Mouse (Mus musculus) MEL (cell line): Measurements from ENCODE around the gene Tln2. TPM values are rescaled to one million over a fixed set of nuclear protein-coding genes. Genes with fewer than 3 reads are reported as not detected.

Source experiments
- DNase-seq: peaks from one replicate; pipeline ENCODE4 v3.0.0; 2011; ENCODE audit warnings: low read depth, low spot score
- H3K27ac ChIP-seq: 2 replicates; pipeline ENCODE4 v1.5.1; 2012; ENCODE audit warnings: low read depth, mild to moderate bottlenecking, control low read depth, low read length, moderate library complexity; ENCODE audit not compliant: control insufficient read depth
- H3K27me3 ChIP-seq, 2 experiments: fragments of 150-350 bp in 1 of 2; sonication (generic) in 1 of 2; 2 replicates each; pipeline ENCODE4 v1.6.1; 2012; ENCODE audit warnings: low read length in 2 of 2, mild to moderate bottlenecking in 2 of 2, improper control_type of control experiment in 1 of 2, moderate library complexity in 1 of 2; ENCODE audit not compliant: insufficient read depth in 2 of 2, control insufficient read depth in 1 of 2
- H3K36me3 ChIP-seq, 2 experiments: 2 replicates each; pipeline ENCODE4 v1.6.1; 2012 to 2014; ENCODE audit warnings: low read length in 2 of 2, improper control_type of control experiment in 1 of 2, inconsistent platforms in 1 of 2, mild to moderate bottlenecking in 1 of 2; ENCODE audit not compliant: insufficient read depth in 2 of 2, control insufficient read depth in 1 of 2
- H3K4me1 ChIP-seq, 2 experiments: fragments of 150-350 bp in 1 of 2; sonication (generic) in 1 of 2; 2 replicates each; pipeline ENCODE4 v1.6.1; 2012; ENCODE audit warnings: low read length in 2 of 2, improper control_type of control experiment in 1 of 2, mild to moderate bottlenecking in 1 of 2; ENCODE audit not compliant: insufficient read depth in 2 of 2, control insufficient read depth in 1 of 2
- H3K4me3 ChIP-seq, 2 experiments: fragments of 150-350 bp in 1 of 2; sonication (generic) in 1 of 2; 2 replicates each; pipeline ENCODE4 v1.5.1; 2012; ENCODE audit warnings: low read depth in 2 of 2, low read length in 2 of 2, mild to moderate bottlenecking in 2 of 2, moderate library complexity in 2 of 2, control low read depth in 1 of 2, improper control_type of control experiment in 1 of 2; ENCODE audit not compliant: control insufficient read depth in 1 of 2, insufficient read depth in 1 of 2
- H3K79me2 ChIP-seq: 2 replicates; pipeline ENCODE4 v1.6.1; 2012; ENCODE audit warnings: mild to moderate bottlenecking, low read length, moderate library complexity; ENCODE audit not compliant: control insufficient read depth, poor library complexity, insufficient read depth
- H3K9ac ChIP-seq: 2 replicates; pipeline ENCODE4 v1.6.1; 2012; ENCODE audit warnings: low read depth, mild to moderate bottlenecking, control low read depth, low read length, moderate library complexity; ENCODE audit not compliant: control insufficient read depth, poor library complexity, severe bottlenecking
- H3K9me3 ChIP-seq: fragments of 150-350 bp; sonication (generic); replicated peaks from 2 replicates; pipeline ENCODE4 v1.6.1; 2012; ENCODE audit warnings: mild to moderate bottlenecking, low read length, improper control_type of control experiment, moderate library complexity; ENCODE audit not compliant: insufficient read depth
- BHLHE40 ChIP-seq: IDR thresholded peaks from 2 replicates; pipeline ENCODE4 v1.6.1; 2012; ENCODE audit warnings: low read depth, mild to moderate bottlenecking, inconsistent platforms, low read length, improper control_type of control experiment, borderline replicate concordance
- CHD1 ChIP-seq: IDR thresholded peaks from 2 replicates; pipeline ENCODE4 v1.6.1; 2012; ENCODE audit warnings: low read depth, mild to moderate bottlenecking, inconsistent platforms, low read length, improper control_type of control experiment
- CHD2 ChIP-seq: IDR thresholded peaks from 2 replicates; pipeline ENCODE4 v1.6.1; 2011; ENCODE audit warnings: low read length, improper control_type of control experiment
- E2F4 ChIP-seq: IDR thresholded peaks from 2 replicates; pipeline ENCODE4 v1.6.1; 2011; ENCODE audit warnings: low read depth, low read length, improper control_type of control experiment, borderline replicate concordance
- EP300 ChIP-seq, 2 experiments: IDR thresholded peaks; 2 replicates each; pipeline ENCODE4 v1.6.1; 2011; ENCODE audit warnings: improper control_type of control experiment in 2 of 2, low read length in 2 of 2, low read depth in 1 of 2, mild to moderate bottlenecking in 1 of 2
- GABPA ChIP-seq: IDR thresholded peaks from 2 replicates; pipeline ENCODE4 v1.6.1; 2012; ENCODE audit warnings: low read depth, mild to moderate bottlenecking, inconsistent platforms, low read length, improper control_type of control experiment, moderate library complexity
- GATA1 ChIP-seq: IDR thresholded peaks from 2 replicates; pipeline ENCODE4 v1.6.1; 2011; ENCODE audit warnings: low read depth, low read length, improper control_type of control experiment
- HCFC1 ChIP-seq: IDR thresholded peaks from 2 replicates; pipeline ENCODE4 v1.6.1; 2012; ENCODE audit warnings: low read depth, mild to moderate bottlenecking, inconsistent platforms, low read length, improper control_type of control experiment, moderate library complexity
- JUND ChIP-seq: IDR thresholded peaks from 2 replicates; pipeline ENCODE4 v1.6.1; 2011; ENCODE audit warnings: low read depth, mild to moderate bottlenecking, improper control_type of control experiment, low read length
- KAT2A ChIP-seq: conservative IDR thresholded peaks from 2 replicates; pipeline ENCODE4 v1.6.1; 2012; ENCODE audit warnings: low read depth, low read length, improper control_type of control experiment, inconsistent platforms
- MAFK ChIP-seq: IDR thresholded peaks from 2 replicates; pipeline ENCODE4 v1.6.1; 2011; ENCODE audit warnings: low read depth, mild to moderate bottlenecking, low read length, improper control_type of control experiment, borderline replicate concordance
- MAX ChIP-seq: IDR thresholded peaks from 2 replicates; pipeline ENCODE4 v1.6.1; 2011; ENCODE audit warnings: low read length, improper control_type of control experiment
- MAZ ChIP-seq: IDR thresholded peaks from 2 replicates; pipeline ENCODE4 v1.6.1; 2012; ENCODE audit warnings: low read depth, mild to moderate bottlenecking, inconsistent platforms, low read length, improper control_type of control experiment
- MEF2A ChIP-seq: IDR thresholded peaks from 2 replicates; pipeline ENCODE4 v1.6.1; 2014; ENCODE audit warnings: low read depth, mild to moderate bottlenecking, inconsistent platforms, low read length, improper control_type of control experiment; ENCODE audit not compliant: poor library complexity, insufficient replicate concordance, severe bottlenecking; ENCODE audit errors: extremely low read depth
- MYC ChIP-seq: IDR thresholded peaks from 2 replicates; pipeline ENCODE4 v1.6.1; 2011; ENCODE audit warnings: low read depth, mild to moderate bottlenecking, low read length, improper control_type of control experiment, moderate library complexity
- NELFE ChIP-seq: IDR thresholded peaks from 2 replicates; pipeline ENCODE4 v1.6.1; 2011; ENCODE audit warnings: low read depth, low read length, improper control_type of control experiment
- NRF1 ChIP-seq: IDR thresholded peaks from 2 replicates; pipeline ENCODE4 v1.6.1; 2014; ENCODE audit warnings: low read depth, mild to moderate bottlenecking, inconsistent platforms, low read length, improper control_type of control experiment, moderate library complexity; ENCODE audit not compliant: poor library complexity, insufficient read depth, severe bottlenecking
- RCOR1 ChIP-seq: IDR thresholded peaks from 2 replicates; pipeline ENCODE4 v1.6.1; 2012; ENCODE audit warnings: low read depth, mild to moderate bottlenecking, inconsistent platforms, low read length, improper control_type of control experiment
- SIN3A ChIP-seq: IDR thresholded peaks from 2 replicates; pipeline ENCODE4 v1.6.1; 2012; ENCODE audit warnings: low read length, improper control_type of control experiment, inconsistent platforms
- SMC3 ChIP-seq: IDR thresholded peaks from 2 replicates; pipeline ENCODE4 v1.6.1; 2011; ENCODE audit warnings: low read depth, low read length, improper control_type of control experiment
- TBP ChIP-seq: IDR thresholded peaks from 2 replicates; pipeline ENCODE4 v1.8.0; 2011; ENCODE audit warnings: low read depth, low read length, improper control_type of control experiment
- USF1 ChIP-seq: IDR thresholded peaks from 2 replicates; pipeline ENCODE4 v1.6.1; 2014; ENCODE audit warnings: low read depth, mild to moderate bottlenecking, inconsistent platforms, low read length, improper control_type of control experiment, moderate library complexity
- USF2 ChIP-seq, 2 experiments: IDR thresholded peaks; 2 replicates each; pipeline ENCODE4 v1.6.1; 2011 to 2012; ENCODE audit warnings: improper control_type of control experiment in 2 of 2, low read length in 2 of 2, borderline replicate concordance in 1 of 2, inconsistent platforms in 1 of 2, low read depth in 1 of 2, mild to moderate bottlenecking in 1 of 2; ENCODE audit not compliant: insufficient read depth in 1 of 2
- ZKSCAN1 ChIP-seq: IDR thresholded peaks from 2 replicates; pipeline ENCODE4 v1.6.1; 2012; ENCODE audit warnings: low read depth, mild to moderate bottlenecking, inconsistent platforms, low read length, improper control_type of control experiment, moderate library complexity
- polyA plus RNA-seq, 2 experiments: library from polyadenylated mRNA; stranded (reverse) in 1 of 2; unstranded in 1 of 2; fragments of >175 nt in 1 of 2; fragments of >200 nt in 1 of 2; gene quantifications; 2 replicates each; pipeline versions ENCODE4 v1.2.1 to v1.2.4; 2012; ENCODE audit warnings: low replicate concordance in 2 of 2, low read depth in 1 of 2; ENCODE audit not compliant: insufficient read length in 2 of 2, insufficient read depth in 1 of 2, missing spikeins in 1 of 2
- total RNA-seq: library from RNA; depleted of rRNA; stranded (reverse); fragments of 300-350 nt; gene quantifications from 2 replicates; pipeline ENCODE4 v1.2.3, GENCODE M21; 2012

The Tln2 gene
- total and polyA plus RNA-seq, 3 experiments = not detected

DNA sequence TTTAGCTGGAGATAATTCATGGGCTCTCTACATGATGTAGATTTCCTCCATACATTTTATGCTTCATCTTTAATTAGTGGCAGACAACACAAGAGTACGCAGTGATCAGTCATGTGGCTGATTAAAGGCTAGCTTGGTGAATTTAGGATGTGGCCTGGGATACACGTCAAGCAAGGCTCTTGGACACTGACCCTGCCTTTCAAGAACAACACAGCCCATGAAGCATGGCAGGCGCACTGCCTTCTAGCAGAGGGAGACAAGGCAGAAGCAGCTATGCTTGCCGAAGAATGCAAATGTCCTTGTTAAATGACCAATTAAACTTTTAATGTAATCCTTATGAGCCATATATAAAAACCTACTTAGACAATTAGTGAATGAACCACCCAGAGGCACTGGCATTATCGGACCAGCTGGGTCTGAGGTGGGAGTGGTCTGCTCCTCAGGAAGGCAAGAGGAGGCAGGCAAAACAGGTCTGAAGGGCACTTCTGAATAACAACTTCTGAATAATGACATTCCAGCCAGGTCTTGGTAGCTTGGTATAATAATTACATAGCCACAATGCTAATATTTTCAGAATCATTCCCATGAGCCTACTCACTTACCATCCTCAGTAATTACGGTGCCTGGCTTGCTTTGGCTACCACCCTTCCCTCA, 262.1 kb downstream of the Tln2 start:
- Histone ChIP-seq H3K27ac (no peak overlapping the region), H3K9me3 (no peaks in the 10 kb centered on the region), H3K36me3 (no peaks in the 10 kb centered on the region)

DNA sequence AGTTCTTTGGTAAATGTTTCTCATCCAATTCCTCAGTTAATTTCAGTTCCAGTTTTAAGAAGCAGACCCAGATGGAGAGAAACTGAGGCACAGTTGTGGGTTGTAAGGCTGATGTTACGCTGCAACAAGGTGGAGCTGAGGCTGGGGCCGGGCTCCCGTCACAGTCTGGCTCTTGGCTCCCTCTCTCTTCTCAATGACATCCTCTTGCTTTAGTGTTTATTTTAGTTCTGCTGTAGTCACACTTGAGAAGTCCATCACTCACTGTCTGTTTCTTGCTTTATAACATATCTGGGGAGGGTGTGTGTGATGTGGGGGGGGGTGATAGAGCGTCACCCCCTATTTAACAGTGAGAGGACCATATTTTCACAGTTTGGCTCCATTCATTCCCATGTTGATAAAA, 272.0 kb downstream of the Tln2 start:
- Histone ChIP-seq H3K79me2 (no peaks in the 10 kb centered on the region), H3K4me1 (no peaks in the 10 kb centered on the region), H3K36me3 (no peaks in the 10 kb centered on the region), H3K9me3 (no peaks in the 10 kb centered on the region), H3K27me3 (no peaks in the 10 kb centered on the region), H3K27ac (no peak overlapping the region), H3K9ac (no peak overlapping the region), H3K4me3 (no peak overlapping the region)
- no peak for DNase-seq
- TF ChIP-seq USF2 (IDR thresholded peaks at IDR 0.05; ENCODE audit: borderline replicate concordance in 1 of 2, insufficient read depth in 1 of 2, low read depth in 1 of 2, low read length in 2 of 2) = no peak
- no peak for TF ChIP-seq MEF2A
- no peak for TF ChIP-seq MYC
- TF ChIP-seq JUND = no peak
- TF ChIP-seq BHLHE40 = no peak
- no peak for TF ChIP-seq CHD1
- no peak for TF ChIP-seq HCFC1
- no peak for TF ChIP-seq RCOR1
- no peak for TF ChIP-seq USF1
- no peak for TF ChIP-seq GATA1
- TF ChIP-seq NELFE = no peak
- TF ChIP-seq E2F4 = no peak
- TF ChIP-seq MAX = no peak
- no peak for TF ChIP-seq TBP
- TF ChIP-seq NRF1 = no peak
- TF ChIP-seq MAZ = no peak
- TF ChIP-seq SIN3A = no peak
- TF ChIP-seq ZKSCAN1 = no peak

More for the DNA sequence above, 262.1 kb downstream of the Tln2 start:
- Histone ChIP-seq H3K79me2 (no peaks in the 10 kb centered on the region), H3K9ac (no peak overlapping the region), H3K27me3 (no peaks in the 10 kb centered on the region), H3K4me1 (no peaks in the 10 kb centered on the region), H3K4me3 (no peak overlapping the region)
- DNase-seq = no peak
- TF ChIP-seq GABPA (no peak), GATA1 (no peak), SMC3 (no peak), USF2 (IDR thresholded peaks at IDR 0.05; ENCODE audit: borderline replicate concordance in 1 of 2, insufficient read depth in 1 of 2, low read depth in 1 of 2, low read length in 2 of 2) (no peak), MAZ (no peak), KAT2A (no peak), ZKSCAN1 (no peak), TBP (no peak), CHD2 (no peak), HCFC1 (no peak), EP300 (IDR thresholded peaks at IDR 0.05; ENCODE audit: low read depth in 1 of 2, low read length in 2 of 2) (no peak), MAFK (no peak)
- TF ChIP-seq, all 39 proteins: peak for 0
